8 mouse cellular contexts compared by ENCODE assay signal in the genomic region with DNA sequence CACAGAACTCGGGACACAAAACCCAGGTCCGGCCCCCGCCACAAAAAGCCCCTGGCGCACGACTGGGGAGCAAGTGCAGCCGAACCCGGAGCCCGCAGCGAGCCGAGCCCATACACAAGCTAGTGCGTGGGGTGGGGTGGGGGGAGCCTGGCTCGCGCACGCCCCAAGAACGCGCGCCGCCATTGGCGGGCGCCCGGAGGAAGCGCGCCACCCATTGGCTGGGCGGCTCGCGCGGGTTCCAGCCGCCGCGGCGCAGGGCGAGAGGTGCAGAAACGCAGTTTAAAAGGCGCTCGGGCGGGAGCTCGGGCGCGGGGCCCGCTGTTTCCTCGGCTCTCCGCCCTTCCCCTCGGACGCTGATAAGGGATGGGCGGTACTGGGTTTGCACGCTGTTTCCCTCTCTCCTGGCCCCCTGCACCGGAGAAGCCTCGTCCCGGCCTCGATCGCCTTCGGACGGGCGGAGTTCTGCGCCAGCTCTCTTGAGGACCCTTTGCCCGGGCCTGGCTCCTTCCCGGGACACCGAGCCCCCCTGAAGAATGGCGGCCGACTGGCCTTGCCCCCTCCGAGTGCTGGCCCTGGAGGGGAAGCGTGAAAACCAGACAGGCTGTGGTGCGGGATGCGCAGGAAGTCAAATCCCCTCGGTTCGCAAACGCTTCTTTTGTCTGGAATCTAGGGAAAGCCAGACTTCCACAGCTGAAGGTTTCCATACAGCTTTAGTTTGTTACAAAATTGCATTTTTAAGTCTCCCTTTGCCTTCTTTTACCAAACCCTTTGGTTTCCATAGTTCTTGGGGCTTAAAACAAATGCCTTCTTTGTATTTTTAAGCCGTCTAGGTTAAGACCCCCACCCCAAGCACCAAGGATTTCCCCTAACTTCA. TPM values are rescaled to one million over a fixed set of nuclear protein-coding genes. Genes with fewer than 3 reads are reported as not detected.
DNase-seq lines count a peak whose midpoint lies in the region; ATAC-seq and TF ChIP-seq lines count a peak whose summit lies in the region.

No protein-coding gene starts in this region.

- H3K27me3 ChIP-seq in hindbrain, embryonic 16.5 days (replicated peaks; ENCODE audit: control insufficient read depth, insufficient read depth, low read length): no peaks in the 10 kb centered on the region

- intact Hi-C loops in left cerebral cortex, adult 2 months (cut with DNase I): loop anchor here (1.0 to 2.0 kb wide), 2 partner anchors 16 to 65 kb away; no protein-coding TSS in a partner anchor

- peak overlapping the region; percentile 96 for H3K9ac ChIP-seq in hindbrain, embryonic 16.5 days (ENCODE audit: low read depth, low read length)

- H3K4me3 ChIP-seq in hindbrain, embryonic 16.5 days (ENCODE audit: low read length): peak overlapping the region; percentile 99
- peak overlapping the region; percentile 96 for H3K4me3 ChIP-seq in left cerebral cortex, adult 2 months
- H3K4me3 ChIP-seq in macrophage (ENCODE audit: inconsistent target): peak overlapping the region; percentile 51

- WGBS in hindbrain, embryonic 16.5 days: under 1% methylated on average over 55 of the region's 68 CpGs
- 1% methylated on average over 59 of the region's 68 CpGs for WGBS in macrophage (ENCODE audit: missing documents)

- ATAC-seq in hindbrain, embryonic 16.5 days: peak; percentile 98

- peak overlapping the region; percentile 76 for H3K4me2 ChIP-seq in hindbrain, embryonic 16.5 days (ENCODE audit: low read length)

- DNase-seq in ZHBTc4 (ENCODE audit: low read depth, low spot score): peak; percentile 96
- DNase-seq in cerebellum, postnatal 4 days (ENCODE audit: low spot score in 2 of 2): peak; percentile 96 to 98
- DNase-seq in gastrocnemius, adult 18-20 months (ENCODE audit: low spot score): peak; percentile 92
- peak; percentile 93 to 98 for DNase-seq in left cerebral cortex, adult 2 months (ENCODE audit: extremely low spot score in 1 of 2, low spot score in 2 of 2)
- DNase-seq in retina, postnatal 7 days (ENCODE audit: low read depth, low spot score): peak; percentile 86
- peak; percentile 98 for DNase-seq in urinary bladder, adult 2 months (ENCODE audit: low spot score)

- H3K36me3 ChIP-seq in hindbrain, embryonic 16.5 days (ENCODE audit: control insufficient read depth, insufficient read depth, low read length): no peaks in the 10 kb centered on the region
- no peaks in the 10 kb centered on the region for H3K36me3 ChIP-seq in macrophage (ENCODE audit: inconsistent target)

- H3K79me2 ChIP-seq in macrophage (ENCODE audit: inconsistent target): peaks cover 37% of the 10 kb centered on the region

- H3K27ac ChIP-seq in hindbrain, embryonic 16.5 days (ENCODE audit: low read depth, low read length): peak overlapping the region; percentile 99
- H3K27ac ChIP-seq in left cerebral cortex, adult 2 months: peak overlapping the region; percentile 95
- peak overlapping the region; percentile 85 for H3K27ac ChIP-seq in macrophage

- no peaks in the 10 kb centered on the region for H3K9me3 ChIP-seq in hindbrain, embryonic 16.5 days (ENCODE audit: control insufficient read depth, low read length)

- TF ChIP-seq CTCF in left cerebral cortex, adult 2 months (IDR thresholded peaks at IDR 0.05): no peak

- peaks cover 23% of the 10 kb centered on the region for H3K4me1 ChIP-seq in hindbrain, embryonic 16.5 days (ENCODE audit: control insufficient read depth, insufficient read depth, low read depth, low read length)

RNA-seq across cellular contexts. Expression of a gene that starts 9.4 kb away (rescaled TPM):
- 10 to 100 TPM; 49.9 to 50.5 TPM for total RNA-seq in gastrocnemius, adult 18-20 months (2021)
- 68.7 and 83.7 TPM in 2 replicates for polyA plus RNA-seq in hindbrain, embryonic 16.5 days (2015; fragmentation: Nextera tagmentation; extraction: Ambion mirVana)
- 10 to 100 TPM; 40.4 to 40.6 TPM for total RNA-seq in left cerebral cortex, adult 2 months (2021)
- total RNA-seq in macrophage (2018; cell fraction: chromatin; rRNA removed): 100 to 1,000 TPM in 18 of 26 experiments, 10 to 100 TPM in 8; 67.3 to 260 (median 119) TPM
- 10 to 100 TPM; 22.0 to 43.2 (median 33.7) TPM for total RNA-seq in macrophage (2018; cell fraction: cytosol; rRNA removed)
- total RNA-seq in macrophage (2018; cell fraction: nucleus; rRNA removed): 100 to 1,000 TPM in 8 of 26 experiments, 10 to 100 TPM in 18; 44.5 to 242 (median 80.1) TPM
- 30.4 to 57.8 TPM (median 34.2 TPM) in 3 replicates for polyA plus RNA-seq in macrophage (2018)
- polyA plus RNA-seq in urinary bladder, adult 2 months (2012; rRNA removed): 66.1 and 77.0 TPM in 2 replicates

RNA-seq across cellular contexts. Expression of a gene that starts 47.8 kb away (rescaled TPM):
- 1,000 to 10,000 TPM; 1,039 to 1,209 TPM for total RNA-seq in gastrocnemius, adult 18-20 months (2021)
- 635 and 651 TPM in 2 replicates for polyA plus RNA-seq in hindbrain, embryonic 16.5 days (2015; fragmentation: Nextera tagmentation; extraction: Ambion mirVana)
- 100 to 1,000 TPM; 501 to 539 TPM for total RNA-seq in left cerebral cortex, adult 2 months (2021)
- total RNA-seq in macrophage (2018; cell fraction: chromatin; rRNA removed): 100 to 1,000 TPM; 197 to 929 (median 501) TPM
- 100 to 1,000 TPM; 285 to 427 (median 348) TPM for total RNA-seq in macrophage (2018; cell fraction: cytosol; rRNA removed)
- 100 to 1,000 TPM; 295 to 757 (median 468) TPM for total RNA-seq in macrophage (2018; cell fraction: nucleus; rRNA removed)
- polyA plus RNA-seq in macrophage (2018): 239 to 473 TPM (median 381 TPM) in 3 replicates
- polyA plus RNA-seq in urinary bladder, adult 2 months (2012; rRNA removed): 529 and 576 TPM in 2 replicates

Comparison
In these comparisons a context has a peak if more than half of its experiments do, and no peak if none do; other contexts are left out.
1. Peak in every context shown above with its lines: DNase-seq, ATAC-seq, H3K4me3 ChIP-seq and H3K27ac ChIP-seq.